Mouse (Mus musculus): Measurements from ENCODE around the gene BC048562.

BC048562 gene

DNA sequence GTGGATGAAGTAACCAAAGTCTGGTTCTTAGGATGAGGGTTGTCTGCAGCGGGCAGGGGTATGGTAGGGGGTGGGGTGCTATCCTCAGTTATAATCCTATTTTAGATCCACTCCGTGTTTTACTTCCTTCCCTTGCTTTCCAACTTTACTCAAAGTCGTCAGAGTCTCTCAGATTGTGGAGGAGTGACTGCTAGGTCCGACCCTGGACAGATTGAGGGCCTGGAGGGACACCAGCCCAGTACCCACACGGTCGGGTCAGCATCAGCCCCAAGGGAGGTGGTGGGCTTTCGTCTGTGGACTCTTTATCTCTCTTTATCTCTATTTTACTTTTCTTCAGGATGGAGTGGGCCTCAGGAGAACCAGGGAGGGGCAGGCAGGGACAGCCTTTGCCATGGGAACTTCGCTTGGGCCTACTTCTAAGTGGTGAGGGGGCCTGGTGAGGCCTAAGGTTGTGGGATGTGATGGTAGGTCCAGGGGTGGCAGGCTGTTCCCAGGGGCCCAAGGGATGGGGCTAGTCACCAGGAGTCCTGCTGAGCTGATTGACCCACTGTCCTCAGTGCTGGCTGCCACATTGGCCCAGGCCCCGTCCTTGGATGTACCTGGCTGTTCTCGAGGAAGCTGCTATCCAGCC lies 43.6 kb downstream of the BC048562 start, which contains the start of gene Lamb2:
Lamb2 (plus strand) TSS at position 16 of the 631 bp plus-strand sequence.
- peak; percentile 82 for DNase-seq (ENCODE audit: extremely low spot score)

DNA sequence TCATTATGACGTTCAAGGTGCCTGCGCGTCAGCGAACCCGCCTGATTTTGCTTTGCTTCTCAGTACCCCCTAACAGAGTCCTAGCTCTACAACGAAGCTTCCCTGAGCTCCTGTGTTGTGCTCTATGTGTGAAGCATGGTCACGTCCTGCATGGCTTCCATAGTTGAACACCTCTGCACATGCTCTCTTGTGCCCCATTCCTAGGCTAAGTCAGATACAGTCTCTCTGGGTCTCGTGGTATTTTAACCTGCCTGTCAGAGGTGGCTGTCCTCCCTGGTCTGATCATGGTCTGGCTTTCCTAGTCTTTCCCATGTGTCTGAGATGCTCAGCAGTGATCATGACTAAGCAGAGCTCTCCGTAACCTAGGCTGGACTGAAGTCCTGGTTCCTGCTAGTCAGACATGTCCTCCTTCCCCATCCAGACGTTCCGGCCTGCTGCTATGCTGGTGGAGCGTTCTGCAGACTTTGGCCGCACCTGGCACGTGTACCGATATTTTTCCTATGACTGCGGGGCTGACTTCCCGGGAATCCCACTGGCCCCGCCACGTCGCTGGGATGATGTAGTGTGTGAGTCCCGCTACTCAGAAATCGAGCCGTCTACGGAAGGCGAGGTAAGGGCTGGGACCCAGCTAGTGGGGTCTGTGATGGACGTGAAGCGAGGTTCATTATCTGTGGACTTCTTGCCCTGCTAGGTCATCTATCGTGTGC lies 44.7 kb downstream of the BC048562 start:
- no peak for DNase-seq (ENCODE audit: extremely low spot score)

- no peak for DNase-seq (ENCODE audit: extremely low spot score)
These were observed 45.4 kb downstream of the BC048562 start for GRCm38 (mm10) chr9:108481520-108482210.

GRCm38 (mm10) chr9:108483051-108483790 lies 46.9 kb downstream of the BC048562 start:
- no peak for DNase-seq (ENCODE audit: extremely low spot score)

DNA sequence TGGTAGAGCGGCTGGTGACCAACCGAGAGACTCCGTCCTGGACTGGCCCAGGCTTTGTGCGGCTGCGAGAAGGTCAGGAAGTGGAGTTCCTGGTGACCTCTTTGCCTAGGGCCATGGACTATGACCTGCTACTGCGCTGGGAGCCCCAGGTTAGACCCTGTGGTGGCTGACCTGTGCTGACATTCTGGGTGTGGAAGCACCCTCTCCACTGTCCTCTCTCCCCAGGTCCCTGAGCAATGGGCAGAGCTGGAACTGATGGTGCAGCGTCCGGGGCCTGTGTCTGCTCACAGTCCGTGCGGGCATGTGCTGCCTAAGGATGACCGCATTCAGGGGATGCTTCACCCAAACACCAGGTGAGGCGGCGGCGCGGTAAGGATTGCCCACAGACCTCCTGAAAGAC lies 47.7 kb downstream of the BC048562 start:
- DNase-seq (ENCODE audit: extremely low spot score), result no peak

DNA sequence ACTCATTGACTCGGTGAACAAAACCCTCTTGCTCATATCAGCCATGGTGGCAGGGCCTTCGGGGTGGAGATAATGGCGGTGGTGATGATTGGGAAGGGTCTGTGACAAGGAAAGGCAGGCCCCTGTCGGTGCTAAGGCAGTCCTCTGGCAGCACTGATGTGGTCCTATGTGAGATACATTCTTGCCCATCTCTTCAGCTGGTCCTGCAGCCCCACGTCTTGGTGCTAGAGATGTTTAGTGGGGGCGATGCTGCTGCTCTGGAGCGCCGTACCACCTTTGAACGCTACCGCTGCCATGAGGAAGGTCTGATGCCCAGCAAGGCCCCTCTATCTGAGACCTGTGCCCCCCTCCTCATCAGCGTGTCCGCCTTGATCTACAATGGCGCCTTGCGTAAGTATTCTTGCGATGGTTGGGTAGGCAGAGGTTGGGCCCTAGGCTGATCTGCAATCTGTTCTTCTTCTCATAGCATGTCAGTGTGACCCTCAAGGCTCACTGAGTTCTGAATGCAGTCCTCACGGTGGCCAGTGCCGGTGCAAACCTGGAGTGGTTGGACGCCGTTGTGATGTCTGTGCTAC lies 49.1 kb downstream of the BC048562 start:
- no peak for DNase-seq (ENCODE audit: extremely low spot score)

DNA sequence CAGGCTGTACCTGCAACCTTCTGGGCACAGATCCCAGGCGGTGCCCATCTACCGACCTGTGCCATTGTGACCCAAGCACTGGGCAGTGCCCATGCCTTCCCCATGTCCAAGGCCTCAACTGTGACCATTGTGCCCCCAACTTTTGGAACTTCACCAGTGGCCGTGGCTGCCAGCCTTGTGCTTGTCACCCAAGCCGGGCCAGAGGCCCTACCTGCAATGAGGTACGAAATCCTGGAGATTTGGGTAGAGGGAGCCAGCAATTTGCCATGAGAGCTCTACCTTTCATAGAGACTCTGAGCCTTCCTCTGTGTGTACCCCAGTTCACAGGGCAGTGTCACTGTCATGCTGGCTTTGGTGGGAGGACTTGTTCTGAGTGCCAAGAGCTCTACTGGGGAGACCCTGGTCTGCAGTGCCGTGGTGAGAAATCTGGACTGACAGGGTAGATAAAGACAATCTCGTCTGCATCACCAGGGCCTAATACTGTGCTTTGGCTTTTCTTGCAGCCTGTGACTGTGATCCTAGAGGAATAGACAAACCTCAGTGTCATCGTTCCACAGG lies 50.8 kb downstream of the BC048562 start:
- no peak for DNase-seq (ENCODE audit: extremely low spot score)

GRCm38 (mm10) chr9:108488403-108488802 lies 52.1 kb downstream of the BC048562 start:
- DNase-seq (ENCODE audit: extremely low spot score), result no peak

DNA sequence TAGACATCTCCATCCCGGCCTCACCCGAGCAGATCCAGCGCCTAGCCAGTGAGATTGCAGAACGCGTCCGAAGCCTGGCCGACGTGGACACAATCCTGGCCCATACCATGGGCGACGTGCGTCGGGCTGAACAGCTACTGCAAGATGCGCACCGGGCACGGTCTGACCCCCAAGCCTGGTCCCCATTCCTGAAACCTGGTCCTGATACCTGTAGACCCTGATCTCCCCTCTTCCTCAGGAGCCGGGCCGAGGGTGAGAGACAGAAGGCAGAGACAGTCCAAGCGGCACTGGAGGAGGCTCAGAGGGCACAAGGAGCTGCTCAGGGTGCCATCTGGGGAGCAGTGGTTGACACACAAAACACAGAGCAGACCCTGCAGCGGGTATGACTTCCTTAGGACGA lies 52.9 kb downstream of the BC048562 start:
- DNase-seq (ENCODE audit: extremely low spot score), result no peak

DNA sequence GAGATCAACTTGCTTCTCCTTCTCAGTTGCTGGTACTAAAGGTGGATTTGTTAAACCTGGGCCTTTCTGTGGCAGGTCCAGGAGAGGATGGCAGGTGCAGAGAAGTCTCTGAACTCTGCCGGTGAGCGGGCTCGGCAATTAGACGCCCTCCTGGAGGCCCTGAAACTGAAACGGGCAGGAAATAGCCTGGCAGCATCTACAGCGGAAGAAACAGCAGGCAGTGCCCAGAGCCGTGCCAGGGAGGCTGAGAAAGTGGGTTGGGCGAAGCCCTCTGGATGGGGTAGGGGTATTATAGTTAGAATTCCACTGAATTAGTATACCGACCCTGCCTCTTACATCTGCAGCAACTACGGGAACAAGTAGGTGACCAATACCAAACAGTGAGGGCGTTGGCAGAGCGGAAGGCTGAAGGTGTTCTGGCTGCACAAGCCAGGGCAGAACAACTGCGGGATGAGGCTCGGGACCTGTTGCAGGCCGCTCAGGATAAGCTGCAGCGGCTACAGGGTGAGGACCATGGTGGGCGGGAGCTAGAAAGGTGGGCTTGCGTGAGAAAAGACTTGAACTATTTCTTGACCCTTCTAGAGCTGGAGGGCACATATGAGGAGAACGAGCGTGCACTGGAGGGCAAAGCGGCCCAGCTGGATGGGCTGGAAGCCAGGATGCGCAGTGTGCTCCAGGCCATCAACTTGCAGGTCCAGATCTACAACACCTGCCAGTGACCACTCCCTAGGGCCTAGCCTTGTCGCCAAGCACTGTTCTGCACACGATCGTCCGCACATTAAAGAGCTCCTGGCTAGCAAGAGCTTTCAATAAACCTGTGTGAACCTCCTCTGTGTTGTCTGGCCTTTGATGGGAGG lies 53.6 kb downstream of the BC048562 start:
- DNase-seq (ENCODE audit: extremely low spot score), result no peak

DNA sequence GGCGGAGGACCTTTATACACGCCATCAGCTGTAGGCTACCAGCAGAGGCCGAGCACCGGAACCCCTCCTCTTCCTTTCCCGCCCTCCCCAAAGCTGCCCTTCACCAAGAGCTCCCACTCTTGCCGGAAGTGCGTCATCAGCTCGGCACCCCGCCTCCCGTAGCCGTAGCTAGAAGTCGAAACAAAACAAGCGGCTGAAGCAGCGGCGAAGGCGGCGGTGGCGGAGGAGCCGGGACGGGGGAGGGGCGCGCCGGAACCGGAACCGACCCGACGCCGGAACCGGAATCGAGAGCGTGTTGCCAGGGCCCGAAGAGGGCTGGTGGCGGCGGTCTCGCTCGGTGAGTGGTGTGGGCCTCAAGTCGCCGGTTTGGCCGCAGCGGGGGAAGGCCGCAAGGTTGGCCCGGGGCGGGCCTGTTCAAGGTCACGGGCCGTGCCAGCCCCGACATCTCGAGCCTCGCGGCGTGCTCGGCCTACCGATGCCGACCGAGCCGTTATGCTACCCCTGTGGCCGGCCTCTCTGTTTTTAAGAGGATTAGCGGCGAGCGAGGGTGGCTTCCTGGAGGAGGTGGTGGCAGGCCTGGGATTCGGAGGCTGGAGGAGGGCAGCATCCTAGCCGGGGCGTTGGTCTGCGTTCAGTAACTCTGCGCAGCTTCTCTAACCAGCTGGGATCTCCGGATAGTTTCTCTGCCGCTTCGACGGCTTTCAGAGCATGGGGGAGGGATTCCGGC lies 54.4 kb downstream of the BC048562 start, which contains the start of gene Usp19:
Usp19 (plus strand) TSS at position 44 of the 727 bp plus-strand sequence.
- DNase-seq (ENCODE audit: extremely low spot score), result peak; percentile 94

- no peak for DNase-seq (ENCODE audit: extremely low spot score)
These were observed 55.0 kb downstream of the BC048562 start for GRCm38 (mm10) chr9:108491286-108491580.

DNA sequence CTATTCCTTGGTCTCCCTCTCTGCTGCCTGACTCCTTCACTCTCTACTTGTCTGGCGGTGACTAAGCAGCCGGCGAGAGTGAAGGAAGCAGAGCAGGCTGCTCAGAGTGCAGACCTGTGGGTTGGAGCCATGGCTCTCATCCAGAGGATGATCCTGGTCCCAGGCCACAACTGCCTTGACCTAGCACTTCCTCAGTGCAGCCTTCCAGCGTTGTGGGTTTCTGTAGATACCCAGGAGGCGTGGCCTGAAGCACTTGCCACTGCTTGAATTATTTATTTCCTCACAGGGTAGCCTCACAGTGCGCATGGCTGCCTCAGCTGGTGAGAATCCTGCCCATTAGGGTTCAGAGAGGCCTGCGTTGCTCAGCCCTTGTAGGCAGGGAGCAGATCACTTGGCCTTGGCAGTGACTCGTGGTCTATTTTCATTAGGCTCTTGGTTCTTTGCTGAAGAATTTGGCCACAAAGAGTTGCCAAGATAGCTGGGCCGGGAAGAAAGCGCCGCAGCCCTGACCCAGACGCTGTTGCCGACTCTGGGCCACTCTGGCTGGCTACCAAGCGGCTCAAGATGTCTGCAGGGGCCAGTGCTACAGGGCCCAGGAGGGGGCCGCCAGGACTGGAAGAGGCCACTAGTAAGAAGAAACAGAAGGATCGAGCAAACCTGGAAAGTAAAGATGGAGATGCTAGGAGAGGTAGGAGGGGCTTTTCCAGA lies 55.9 kb downstream of the BC048562 start:
- no peak for DNase-seq (ENCODE audit: extremely low spot score)

DNA sequence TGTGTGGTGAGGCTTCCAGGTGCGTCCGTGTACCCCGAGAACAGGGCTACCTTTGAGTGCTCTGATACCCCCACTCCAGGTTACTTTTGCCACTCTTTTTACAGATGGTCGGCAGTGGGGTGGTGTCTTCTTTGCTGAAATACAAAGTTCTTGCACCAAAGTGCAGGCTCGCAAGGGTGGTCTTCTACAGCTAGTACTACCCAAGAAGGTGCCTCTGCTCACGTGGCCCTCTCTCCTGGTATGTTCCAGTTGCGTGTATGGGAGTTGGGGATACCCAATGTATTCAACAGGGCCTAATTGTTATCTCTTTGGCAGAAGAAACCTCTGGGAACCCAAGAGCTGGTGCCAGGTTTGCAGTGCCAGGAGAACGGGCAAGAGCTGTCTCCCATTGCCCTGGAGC lies 57.0 kb downstream of the BC048562 start:
- no peak for DNase-seq (ENCODE audit: extremely low spot score)

- DNase-seq (ENCODE audit: extremely low spot score), result no peak
These were observed 58.0 kb downstream of the BC048562 start for GRCm38 (mm10) chr9:108494146-108494825.

DNA sequence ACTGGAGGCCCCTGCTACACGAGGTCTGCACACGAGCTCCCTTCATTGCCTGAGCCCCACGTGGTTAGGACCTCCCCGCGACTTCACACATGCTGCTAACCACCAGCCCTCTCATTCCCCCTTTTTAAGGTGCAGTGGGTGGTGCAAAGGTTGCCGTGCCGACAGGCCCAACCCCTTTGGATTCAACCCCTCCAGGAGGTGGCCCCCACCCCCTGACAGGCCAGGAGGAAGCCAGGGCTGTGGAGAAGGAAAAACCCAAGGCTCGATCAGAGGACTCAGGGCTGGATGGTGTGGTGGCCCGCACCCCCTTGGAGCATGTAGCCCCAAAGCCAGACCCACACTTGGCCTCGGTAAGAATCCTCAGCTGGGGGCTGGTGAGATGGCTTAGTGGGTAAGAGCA lies 58.6 kb downstream of the BC048562 start:
- DNase-seq (ENCODE audit: extremely low spot score), result no peak
